Mouse (Mus musculus) 3134 (cell line): ENCODE results near the gene Ckb.

Experiments used
- DNase-seq: peaks from one replicate; pipeline ENCODE4 v3.0.0-alpha.2; 2011; ENCODE audit warnings: low spot score; ENCODE audit not compliant: insufficient read length; ENCODE audit errors: extremely low read depth

Ckb gene

GRCm38 (mm10) chr12:111693341-111694270 lies 21.5 kb upstream of the Ckb start:
- no peak for DNase-seq

GRCm38 (mm10) chr12:111692899-111693298 lies 20.8 kb upstream of the Ckb start:
- DNase-seq, result no peak

GRCm38 (mm10) chr12:111691346-111691872 lies 19.3 kb upstream of the Ckb start:
- peak; percentile 83 for DNase-seq

- peak; percentile 41 for DNase-seq
These were observed 17.3 kb upstream of the Ckb start for GRCm38 (mm10) chr12:111689426-111689825.

- no peak for DNase-seq
These were observed 15.9 kb upstream of the Ckb start for GRCm38 (mm10) chr12:111688069-111688428.

- peak; percentile 80 for DNase-seq
These were observed 15.4 kb upstream of the Ckb start for GRCm38 (mm10) chr12:111687350-111688068.

- peak; percentile 82 for DNase-seq
These were observed 14.3 kb upstream of the Ckb start for GRCm38 (mm10) chr12:111686390-111686789.

- no peak for DNase-seq
These were observed 10.7 kb upstream of the Ckb start for GRCm38 (mm10) chr12:111682806-111683205.

GRCm38 (mm10) chr12:111682003-111682402 lies 9.9 kb upstream of the Ckb start:
- DNase-seq, result no peak

GRCm38 (mm10) chr12:111681305-111681704 lies 9.2 kb upstream of the Ckb start:
- no peak for DNase-seq

GRCm38 (mm10) chr12:111680661-111681060 lies 8.5 kb upstream of the Ckb start:
- no peak for DNase-seq

- DNase-seq, result no peak
These were observed 6.9 kb upstream of the Ckb start for GRCm38 (mm10) chr12:111678997-111679396.

- DNase-seq, result no peak
These were observed 6.5 kb upstream of the Ckb start for GRCm38 (mm10) chr12:111678670-111678933.

GRCm38 (mm10) chr12:111677882-111678669 lies 5.9 kb upstream of the Ckb start, which contains the start of gene Trmt61a:
TSS of gene Trmt61a (plus strand) at chr12:111678105.
- DNase-seq, result peak; percentile 86

GRCm38 (mm10) chr12:111677421-111677820 lies 5.3 kb upstream of the Ckb start:
- DNase-seq, result no peak

GRCm38 (mm10) chr12:111675797-111676580 lies 3.9 kb upstream of the Ckb start:
- no peak for DNase-seq

- DNase-seq, result no peak
These were observed 2.8 kb upstream of the Ckb start for GRCm38 (mm10) chr12:111674850-111675486.

- no peak for DNase-seq
These were observed 443 bp upstream of the Ckb start for GRCm38 (mm10) chr12:111672581-111672980.

GRCm38 (mm10) chr12:111671431-111671902 lies 671 bp downstream of the Ckb start:
- DNase-seq, result no peak

GRCm38 (mm10) chr12:111670976-111671375 lies 1.2 kb downstream of the Ckb start:
- DNase-seq, result no peak
